Mouse (Mus musculus) hindbrain, embryonic 10.5 days (tissue): ENCODE data around the gene Fbxl5. TPM values are rescaled to one million over a fixed set of nuclear protein-coding genes. Genes with fewer than 3 reads are reported as not detected.

ENCODE experiments used
- DNase-seq: peaks from one replicate; pipeline ENCODE4 v3.0.0-alpha.2; 2017; ENCODE audit warnings: low spot score
- H3K27ac ChIP-seq: fragments of 300-500 bp; sonication (generic); 2 replicates; pipeline ENCODE4 v1.5.1; 2016; ENCODE audit warnings: mild to moderate bottlenecking, moderate library complexity
- H3K27me3 ChIP-seq: fragments of 300-500 bp; sonication (generic); 2 replicates; pipeline ENCODE4 v1.6.1; 2016; ENCODE audit warnings: mild to moderate bottlenecking; ENCODE audit not compliant: poor library complexity, insufficient read depth, severe bottlenecking
- H3K36me3 ChIP-seq: fragments of 300-500 bp; sonication (generic); 2 replicates; pipeline ENCODE4 v1.6.1; 2016; ENCODE audit warnings: mild to moderate bottlenecking, moderate library complexity
- H3K4me1 ChIP-seq: fragments of 300-500 bp; sonication (generic); replicated peaks from 2 replicates; pipeline ENCODE4 v1.6.1; 2016; ENCODE audit warnings: mild to moderate bottlenecking
- H3K4me3 ChIP-seq: fragments of 300-500 bp; sonication (generic); 2 replicates; pipeline ENCODE4 v1.5.1; 2016; ENCODE audit warnings: mild to moderate bottlenecking, moderate library complexity
- H3K9me3 ChIP-seq: fragments of 300-500 bp; sonication (generic); 2 replicates; pipeline ENCODE4 v1.6.1; 2016; ENCODE audit warnings: mild to moderate bottlenecking, moderate library complexity
- WGBS: fragments of 180-500 bp; shearing (Covaris S2); methylation state at CpG from one replicate; pipeline ENCODE4 v1.1.7; 2016; 5-methylcytosine and 5-hydroxymethylcytosine counted together
- polyA plus RNA-seq: library from polyadenylated mRNA; unstranded; fragments of >200 nt; fragmentation: Nextera tagmentation; extraction: Ambion mirVana; gene quantifications from 2 replicates; pipeline ENCODE4 v1.2.1, GENCODE M21; 2016

The Fbxl5 gene
- 47.5 and 52.3 TPM in 2 replicates for polyA plus RNA-seq

DNA sequence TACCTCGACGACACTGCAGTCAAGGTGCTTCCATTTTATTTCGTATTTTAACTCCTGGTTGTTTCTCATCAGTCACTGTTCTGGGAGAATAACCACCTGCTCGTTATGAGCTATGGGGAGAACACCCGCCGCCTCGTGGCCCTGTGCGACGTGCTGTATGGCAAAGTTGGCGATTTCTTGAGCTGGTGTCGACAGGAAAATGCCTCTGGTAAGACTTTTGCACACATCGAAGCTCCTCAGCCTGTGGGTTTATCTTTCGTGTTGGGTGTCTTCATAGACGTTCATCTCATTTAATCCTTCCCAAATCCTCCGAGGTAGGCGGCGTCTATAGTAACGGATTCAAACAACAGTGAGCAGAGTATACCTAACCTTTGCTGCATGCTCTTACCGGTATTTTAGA lies at the start of gene Fbxl5:
Gene Fbxl5 (minus strand): TSS at position 101 of the 400 bp plus-strand sequence.
- peaks cover 5% of the 10 kb centered on the region; the same call in 1 of the 2 replicates for H3K4me1 ChIP-seq
- H3K9me3 ChIP-seq: no peaks in the 10 kb centered on the region
- no peak within 1 kb of the TSS for H3K4me3 ChIP-seq
- DNase-seq: no peak
- H3K27me3 ChIP-seq: peaks cover 8% of the 10 kb centered on the region; the same call in 1 of the 2 replicates
- no peak within 1 kb of the TSS for H3K27ac ChIP-seq
- WGBS: 84% methylated on average over 19 of the region's 19 CpGs
- H3K36me3 ChIP-seq: no peaks in the 10 kb centered on the region

DNA sequence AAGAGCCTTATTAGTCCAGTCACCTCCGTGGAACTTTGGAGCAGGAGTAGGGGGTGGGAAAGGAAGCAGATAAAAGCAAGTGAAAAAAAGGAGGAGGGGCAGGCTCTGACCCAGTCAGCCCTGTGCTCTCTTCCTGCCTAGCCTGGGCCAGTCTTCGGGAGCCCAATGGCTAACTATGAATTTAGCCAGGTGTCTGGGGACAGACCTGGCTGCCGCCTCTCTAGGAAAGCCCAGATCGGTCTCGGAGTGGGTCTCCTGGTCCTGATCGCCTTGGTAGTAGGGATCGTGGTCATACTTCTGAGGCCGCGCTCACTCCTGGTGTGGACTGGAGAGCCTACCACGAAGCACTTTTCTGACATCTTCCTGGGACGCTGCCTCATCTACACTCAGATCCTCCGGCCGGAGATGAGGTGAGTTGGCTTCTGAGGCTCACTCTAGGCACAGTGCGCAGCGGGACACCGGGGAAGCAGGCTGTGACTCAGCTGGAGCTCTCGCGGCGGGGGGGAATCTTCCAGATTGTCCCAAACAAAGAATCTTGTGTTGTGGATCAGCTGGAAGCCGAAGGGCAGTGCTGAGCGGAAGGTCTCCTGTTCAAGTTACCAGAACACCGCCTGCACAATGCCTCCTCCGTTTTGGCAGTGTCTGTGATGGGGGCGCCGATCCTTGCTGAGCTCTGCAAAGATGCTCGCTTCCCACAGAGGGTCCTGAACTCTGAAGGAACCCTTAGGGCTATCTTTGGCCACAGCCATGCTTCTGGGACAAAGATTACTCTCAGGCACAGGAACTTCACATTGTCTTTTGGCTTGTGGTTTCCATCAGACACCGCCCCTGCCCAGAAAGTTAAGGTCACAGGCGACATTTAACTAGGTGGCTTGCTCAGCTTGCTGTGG lies 47.5 kb upstream of the Fbxl5 start:
- WGBS: 4% methylated on average over 28 of the region's 28 CpGs
- peak overlapping the region; percentile 49 for H3K4me3 ChIP-seq

DNA sequence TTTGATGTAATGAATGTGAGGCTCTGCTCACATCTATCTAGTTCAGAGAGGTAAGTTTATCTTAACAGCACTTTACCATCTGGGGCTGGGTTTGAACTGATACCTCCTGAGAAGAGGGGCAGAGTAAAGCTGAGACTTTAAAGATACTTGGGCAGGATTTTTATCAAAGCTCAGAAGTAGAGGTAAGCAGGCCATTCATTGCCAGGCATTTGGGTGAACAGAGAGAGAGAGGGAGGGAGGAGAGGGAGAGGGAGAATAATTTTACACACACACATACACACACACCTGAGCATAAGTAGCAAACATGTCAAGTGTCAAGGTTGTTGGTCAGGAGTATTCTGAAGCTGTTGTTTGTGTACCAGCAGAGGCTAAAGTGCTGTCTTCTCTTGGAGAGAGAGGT lies 46.8 kb upstream of the Fbxl5 start, which contains the start of gene Cd38:
Gene Cd38 (plus strand): TSS at position 301 of the 400 bp plus-strand sequence.
- Histone ChIP-seq H3K4me1 (peaks cover 12% of the 10 kb centered on the region), H3K27me3 (peaks cover 14% of the 10 kb centered on the region; the same call in 1 of the 2 replicates), H3K4me3 (peak within 1 kb of the TSS; percentile 49), H3K36me3 (no peaks in the 10 kb centered on the region), H3K9me3 (no peaks in the 10 kb centered on the region), H3K27ac (peak within 1 kb of the TSS; percentile 81)
- DNase-seq: no peak

More for the DNA sequence above, 47.5 kb upstream of the Fbxl5 start:
- Histone ChIP-seq H3K36me3 (no peaks in the 10 kb centered on the region), H3K27me3 (peaks cover 14% of the 10 kb centered on the region; the same call in 1 of the 2 replicates), H3K4me1 (peaks cover 12% of the 10 kb centered on the region), H3K27ac (peak overlapping the region; percentile 81), H3K9me3 (no peaks in the 10 kb centered on the region)
- DNase-seq: peak; percentile 56

DNA sequence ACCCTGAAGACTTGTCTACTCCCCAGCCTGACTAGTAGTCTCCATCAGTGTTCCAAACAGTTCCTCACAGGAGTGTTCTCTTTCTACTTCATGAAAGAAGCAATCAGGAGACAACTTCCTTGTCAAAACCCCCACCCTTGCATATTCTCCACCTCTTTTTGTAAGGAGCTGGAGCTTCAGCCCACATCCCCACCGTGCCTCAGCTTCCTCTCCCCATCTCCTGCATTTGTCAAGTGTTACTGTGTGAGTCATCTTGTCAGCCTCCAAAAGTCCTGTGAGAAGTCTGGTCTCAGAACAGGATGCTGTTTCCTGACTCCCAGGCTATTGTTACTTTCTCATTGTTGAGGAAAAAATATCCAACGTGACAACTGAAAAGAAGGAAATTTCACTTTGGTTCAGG lies 43.9 kb upstream of the Fbxl5 start:
- WGBS: 78% methylated on average over 2 of the region's 2 CpGs
- no peak overlapping the region for H3K4me3 ChIP-seq
- no peak overlapping the region for H3K27ac ChIP-seq
- no peaks in the 10 kb centered on the region for H3K9me3 ChIP-seq
- H3K27me3 ChIP-seq: peaks cover 14% of the 10 kb centered on the region; the same call in 1 of the 2 replicates
- H3K36me3 ChIP-seq: no peaks in the 10 kb centered on the region
- H3K4me1 ChIP-seq: peaks cover 12% of the 10 kb centered on the region
- DNase-seq: no peak

DNA sequence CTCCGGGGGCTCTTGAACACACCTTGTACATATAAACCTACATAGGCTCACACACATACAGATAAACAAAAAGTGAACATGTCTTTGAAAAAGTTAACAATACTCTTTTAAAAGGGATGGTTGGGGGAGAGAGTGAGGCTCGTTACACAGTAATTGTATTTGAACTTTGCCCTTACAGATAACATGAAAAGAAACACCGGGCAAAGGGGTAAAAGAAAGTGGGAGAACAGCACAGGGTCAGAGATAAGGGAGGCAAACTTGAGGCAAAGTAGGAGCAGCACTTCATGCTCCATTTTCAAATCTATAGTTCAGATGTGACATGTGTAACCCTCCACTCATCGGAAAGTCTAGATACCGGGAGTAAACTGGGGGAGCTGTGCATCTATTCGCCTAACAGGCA lies 42.2 kb upstream of the Fbxl5 start:
- no peaks in the 10 kb centered on the region for H3K9me3 ChIP-seq
- WGBS: 87% methylated on average over 6 of the region's 6 CpGs
- no peak overlapping the region for H3K27ac ChIP-seq

DNA sequence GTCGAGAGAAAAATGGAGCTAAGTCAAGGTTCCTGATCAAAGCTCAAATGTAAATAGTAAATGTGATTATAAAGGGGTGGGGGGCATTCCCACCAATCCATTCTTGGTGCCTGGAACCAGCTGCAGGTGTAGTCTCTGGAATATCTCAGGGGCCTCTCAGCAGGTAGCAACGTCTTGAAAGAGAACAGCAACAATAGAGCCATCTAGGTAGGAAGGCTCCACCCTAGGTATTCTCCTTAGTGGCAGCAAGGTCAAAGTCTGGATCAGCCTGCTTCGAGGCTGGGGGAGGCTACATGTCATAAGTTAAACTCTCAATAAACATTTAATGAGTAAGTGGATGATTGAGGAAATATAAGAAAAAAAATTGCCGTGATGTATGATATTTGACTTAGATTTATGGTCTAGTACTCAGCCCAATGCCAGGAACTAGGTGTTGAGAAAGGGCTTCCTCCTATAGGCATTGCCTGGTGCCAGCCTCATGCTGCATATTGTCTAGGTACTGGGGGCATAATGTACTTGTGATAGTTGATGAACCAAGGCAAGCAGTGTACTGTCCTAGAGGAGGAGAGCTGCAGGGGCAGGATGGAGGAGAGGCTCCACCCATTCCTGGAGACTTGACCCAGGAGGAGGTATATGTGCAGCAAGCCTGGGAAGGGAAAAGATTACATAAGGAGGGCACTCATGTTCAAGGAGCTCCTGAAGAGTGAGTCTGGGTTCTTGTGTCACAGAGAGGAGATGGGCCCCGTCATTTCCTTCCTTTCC lies 39.4 kb upstream of the Fbxl5 start:
- H3K36me3 ChIP-seq: no peaks in the 10 kb centered on the region
- 75% methylated on average over 5 of the region's 5 CpGs for WGBS
- no peaks in the 10 kb centered on the region for H3K27me3 ChIP-seq
- H3K27ac ChIP-seq: no peak overlapping the region
- H3K9me3 ChIP-seq: peaks cover 9% of the 10 kb centered on the region
- no peak for DNase-seq
- no peak overlapping the region for H3K4me3 ChIP-seq
- no peaks in the 10 kb centered on the region for H3K4me1 ChIP-seq

More for the DNA sequence above, 42.2 kb upstream of the Fbxl5 start:
- no peak for DNase-seq
- Histone ChIP-seq H3K36me3 (no peaks in the 10 kb centered on the region), H3K4me3 (no peak overlapping the region), H3K27me3 (peaks cover 13% of the 10 kb centered on the region; the same call in 1 of the 2 replicates), H3K4me1 (peaks cover 3% of the 10 kb centered on the region; the same call in 1 of the 2 replicates)

DNA sequence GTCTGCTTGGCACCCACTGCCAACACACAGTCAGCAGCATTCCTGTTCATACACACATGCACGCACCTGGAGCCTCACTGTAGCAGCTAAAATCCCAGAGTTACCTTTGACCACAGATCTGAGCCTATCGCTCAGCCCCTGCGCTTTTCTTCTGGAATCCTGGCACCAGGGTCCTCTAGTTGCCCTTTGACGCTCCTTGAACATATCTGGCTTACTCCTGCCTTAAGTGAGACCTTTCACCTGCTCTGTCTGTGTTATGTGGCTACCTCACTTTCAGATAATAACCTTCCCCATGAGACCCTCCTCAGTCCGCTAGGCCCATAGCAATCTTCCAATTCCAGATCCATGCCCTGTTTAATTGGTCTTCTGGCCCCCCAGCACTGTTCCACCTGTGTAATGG lies 38.7 kb upstream of the Fbxl5 start:
- H3K9me3 ChIP-seq: peaks cover 9% of the 10 kb centered on the region
- no peak overlapping the region for H3K27ac ChIP-seq
- no peaks in the 10 kb centered on the region for H3K4me1 ChIP-seq
- no peaks in the 10 kb centered on the region for H3K27me3 ChIP-seq
- no peaks in the 10 kb centered on the region for H3K36me3 ChIP-seq
- 94% methylated on average over 5 of the region's 5 CpGs for WGBS
- DNase-seq: no peak
- no peak overlapping the region for H3K4me3 ChIP-seq

DNA sequence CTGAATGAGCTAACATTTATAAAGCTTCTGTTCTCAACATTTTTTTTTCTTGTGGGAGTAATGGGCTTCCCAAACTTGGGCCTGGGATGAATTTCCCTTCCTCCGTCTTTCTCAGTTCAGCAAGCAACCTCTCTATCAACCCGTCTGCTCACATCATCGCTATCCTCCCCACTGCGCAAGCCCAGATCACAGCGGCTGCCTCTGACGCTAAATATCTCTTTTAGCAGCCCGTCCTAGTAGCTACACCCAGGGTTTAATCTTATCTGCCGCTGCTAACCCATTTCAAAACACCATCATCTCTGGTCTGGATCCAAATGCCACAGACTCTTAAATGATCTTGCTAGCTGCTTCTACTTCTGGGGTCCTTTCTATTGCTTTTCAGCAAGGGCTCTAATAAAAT lies 38.2 kb upstream of the Fbxl5 start:
- Histone ChIP-seq H3K4me3 (no peak overlapping the region), H3K4me1 (no peaks in the 10 kb centered on the region), H3K27ac (no peak overlapping the region), H3K9me3 (peaks cover 9% of the 10 kb centered on the region), H3K27me3 (no peaks in the 10 kb centered on the region), H3K36me3 (no peaks in the 10 kb centered on the region)
- DNase-seq: no peak
- WGBS: 89% methylated on average over 8 of the region's 8 CpGs

DNA sequence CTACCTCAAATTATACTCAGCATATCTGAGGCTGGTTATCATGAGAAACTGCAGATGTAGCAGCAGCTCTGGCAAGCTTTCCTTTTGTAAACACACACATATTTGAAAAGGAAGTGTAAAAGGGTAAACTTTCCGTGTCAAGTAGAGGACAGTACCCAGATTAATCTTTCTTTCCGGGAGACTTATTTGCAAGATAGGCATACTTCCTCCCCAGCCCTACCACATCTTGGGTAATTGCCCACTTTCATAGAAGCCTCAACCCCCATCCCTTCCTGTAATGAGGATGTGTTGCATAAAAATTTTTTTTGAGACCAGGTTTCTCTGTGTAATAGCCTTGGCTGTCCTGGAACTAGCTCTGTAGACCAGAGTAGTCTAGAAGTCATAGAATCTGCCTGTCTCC lies 34.3 kb upstream of the Fbxl5 start:
- 81% methylated on average over 2 of the region's 2 CpGs for WGBS

DNA sequence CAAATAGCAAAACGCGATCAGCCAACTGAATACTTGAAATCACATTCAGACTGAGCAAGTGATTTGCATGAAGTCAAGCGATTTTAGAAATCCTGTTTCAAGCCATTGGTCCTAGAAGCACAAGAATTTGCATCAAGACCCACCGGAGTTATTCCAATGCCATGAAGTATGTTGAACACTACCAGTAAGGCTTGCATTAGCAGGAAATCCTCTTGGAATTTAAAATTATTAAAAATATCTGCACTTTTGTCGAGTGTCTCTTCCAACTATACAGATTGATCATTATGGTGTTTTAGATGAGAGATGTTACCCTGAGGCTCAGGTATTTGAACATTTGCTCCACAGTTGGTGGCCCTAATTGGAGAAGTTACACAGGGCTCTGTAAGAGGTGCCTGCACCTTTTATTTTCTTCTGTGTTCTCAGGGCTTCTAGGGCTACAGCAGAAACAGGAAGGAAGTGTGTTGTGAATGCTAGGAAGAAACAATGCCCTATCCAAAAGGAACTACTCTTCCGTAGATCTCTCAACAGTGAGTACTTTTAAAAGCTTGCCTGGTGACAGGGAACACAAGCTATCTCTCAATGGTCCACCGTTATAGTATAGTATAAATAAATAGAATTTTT lies 32.5 kb upstream of the Fbxl5 start:
- H3K27ac ChIP-seq: no peak overlapping the region
- WGBS: 85% methylated on average over 7 of the region's 7 CpGs
- no peaks in the 10 kb centered on the region for H3K36me3 ChIP-seq

More for the DNA sequence above, 34.3 kb upstream of the Fbxl5 start:
- no peak for DNase-seq
- no peaks in the 10 kb centered on the region for H3K36me3 ChIP-seq
- no peak overlapping the region for H3K4me3 ChIP-seq
- H3K9me3 ChIP-seq: peaks cover 9% of the 10 kb centered on the region
- no peaks in the 10 kb centered on the region for H3K4me1 ChIP-seq
- no peak overlapping the region for H3K27ac ChIP-seq
- H3K27me3 ChIP-seq: no peaks in the 10 kb centered on the region

DNA sequence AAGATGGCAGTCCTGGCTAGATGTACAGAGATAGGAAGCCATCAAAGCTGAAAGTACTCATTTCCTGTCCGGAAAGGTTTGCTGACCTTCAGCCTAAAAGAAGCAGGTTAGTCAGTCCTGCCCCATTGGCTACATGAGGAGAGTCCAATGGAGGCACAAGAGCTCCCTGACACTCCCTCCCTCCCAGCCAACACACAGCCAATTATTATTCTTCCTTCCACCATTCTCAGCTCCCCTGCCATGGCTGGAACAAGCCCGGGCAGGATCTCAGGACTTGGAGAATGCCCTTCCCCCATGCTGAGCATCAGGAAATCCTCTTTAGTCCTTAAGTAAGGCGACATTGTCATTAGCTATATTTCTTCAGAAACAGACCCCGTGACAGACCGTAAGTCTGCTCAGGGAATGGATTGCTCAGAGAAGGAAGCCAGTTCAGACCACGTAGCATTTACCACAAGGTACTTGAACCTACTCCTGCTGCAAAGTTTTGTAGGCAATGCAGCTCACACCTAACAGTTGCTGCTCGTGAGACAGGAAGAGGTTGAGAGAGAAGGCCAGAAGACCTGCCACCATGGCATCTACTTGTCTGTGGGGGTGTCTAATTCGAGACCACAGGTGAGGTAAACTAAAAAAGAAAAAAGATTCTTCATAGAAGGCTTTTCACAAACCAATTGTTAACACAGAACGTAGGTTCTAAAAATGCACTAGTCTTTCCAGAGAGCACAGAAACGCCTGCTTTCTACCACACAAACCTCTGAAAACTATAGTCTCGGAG lies 31.8 kb upstream of the Fbxl5 start:
- H3K4me1 ChIP-seq: no peaks in the 10 kb centered on the region
- DNase-seq: no peak
- H3K9me3 ChIP-seq: peaks cover 9% of the 10 kb centered on the region
- WGBS: 82% methylated on average over 11 of the region's 11 CpGs
- H3K36me3 ChIP-seq: no peaks in the 10 kb centered on the region
- H3K27ac ChIP-seq: no peak overlapping the region
- H3K4me3 ChIP-seq: no peak overlapping the region
- H3K27me3 ChIP-seq: no peaks in the 10 kb centered on the region

More for the DNA sequence above, 32.5 kb upstream of the Fbxl5 start:
- DNase-seq: no peak
- H3K9me3 ChIP-seq: peaks cover 9% of the 10 kb centered on the region
- no peak overlapping the region for H3K4me3 ChIP-seq
- no peaks in the 10 kb centered on the region for H3K4me1 ChIP-seq
- H3K27me3 ChIP-seq: no peaks in the 10 kb centered on the region

DNA sequence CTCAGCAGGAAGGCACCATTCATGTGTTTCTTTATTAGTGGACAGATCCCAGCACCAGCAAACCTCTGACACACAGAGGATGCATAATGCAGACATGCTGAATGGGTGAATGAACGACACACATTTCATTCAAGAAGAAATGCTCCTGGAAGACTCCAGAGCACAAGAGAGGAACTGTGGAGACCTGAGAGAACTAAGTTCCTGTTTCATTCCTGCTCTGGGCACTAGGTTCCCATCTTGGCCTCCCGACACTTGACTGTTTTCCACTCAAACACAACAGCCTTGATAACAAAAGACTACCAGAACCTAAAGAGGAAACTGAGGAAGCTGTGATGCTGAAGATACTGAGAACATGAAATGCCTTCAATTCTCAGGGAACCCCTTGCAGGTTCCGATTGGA lies 26.8 kb upstream of the Fbxl5 start:
- H3K27ac ChIP-seq: no peak overlapping the region
- H3K4me3 ChIP-seq: no peak overlapping the region
- WGBS: 89% methylated on average over 3 of the region's 3 CpGs
- no peaks in the 10 kb centered on the region for H3K36me3 ChIP-seq
- H3K4me1 ChIP-seq: peaks cover 7% of the 10 kb centered on the region; the same call in 1 of the 2 replicates
- peaks cover 6% of the 10 kb centered on the region; the same call in 1 of the 2 replicates for H3K9me3 ChIP-seq
- no peaks in the 10 kb centered on the region for H3K27me3 ChIP-seq
- no peak for DNase-seq
